Mouse (Mus musculus) ES-E14 (cell line): ENCODE measurements around the gene Plscr2.

Source experiments
- HCFC1 ChIP-seq: IDR thresholded peaks from 2 replicates; pipeline ENCODE4 v1.6.1; 2012; ENCODE audit warnings: low read length, inconsistent platforms, borderline replicate concordance; ENCODE audit not compliant: insufficient read depth
- MAFK ChIP-seq: IDR thresholded peaks from 2 replicates; pipeline ENCODE4 v1.6.1; 2014; ENCODE audit warnings: mild to moderate bottlenecking, low read depth, low read length, inconsistent platforms; ENCODE audit not compliant: insufficient read depth
- ZC3H11A ChIP-seq: IDR thresholded peaks from 2 replicates; pipeline ENCODE4 v1.6.1; 2012; ENCODE audit warnings: low read depth, mild to moderate bottlenecking, inconsistent platforms, low read length, borderline replicate concordance

GRCm38 (mm10) chr9:92326813-92327212, 51.4 kb downstream of the Plscr2 start:
- TF ChIP-seq HCFC1 (no peak), ZC3H11A (no peak), MAFK (no peak)
